Mouse (Mus musculus): ENCODE data around the gene Plb1.

Gene Plb1

DNA sequence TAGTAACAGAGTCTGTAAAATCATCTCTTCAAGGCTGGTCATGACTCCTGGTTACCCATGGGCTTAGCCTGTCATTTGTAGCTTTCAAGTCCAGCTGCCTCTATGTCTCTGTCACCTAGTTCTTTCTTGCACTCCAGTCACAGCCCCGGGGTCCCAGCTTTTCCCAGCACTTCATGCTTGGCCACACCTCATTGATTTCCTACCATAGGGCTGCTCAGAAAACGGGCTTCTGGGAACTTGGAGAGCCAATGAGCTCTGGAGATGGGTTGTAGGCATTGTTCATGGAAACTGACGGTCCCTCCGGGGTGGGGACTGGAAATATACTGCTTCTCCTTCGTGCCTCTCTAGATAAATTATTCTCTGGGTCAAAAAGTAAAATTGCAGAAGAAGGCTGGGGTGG, 28.2 kb downstream of the Plb1 start:
- DNase-seq = no peak

DNA sequence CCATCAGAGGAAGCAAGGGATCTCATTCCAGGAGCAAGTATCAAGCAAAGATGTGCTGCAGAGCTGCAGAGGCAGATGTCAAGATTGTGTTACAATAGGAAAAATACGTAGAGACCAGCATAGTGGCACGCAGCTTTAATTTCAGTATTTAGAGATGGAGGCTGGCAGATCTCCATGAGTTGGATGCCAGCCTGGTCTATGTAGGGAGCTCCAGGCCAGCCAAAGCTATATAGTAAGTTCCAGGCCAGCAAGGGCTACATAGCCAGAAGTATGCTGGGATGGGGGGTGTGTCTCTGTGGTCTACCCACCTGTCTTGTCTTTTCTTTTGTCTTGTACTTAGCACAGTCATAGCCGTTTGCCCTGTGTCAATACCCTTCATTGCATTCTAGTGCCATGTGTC, 28.7 kb downstream of the Plb1 start:
- no peak for DNase-seq

DNA sequence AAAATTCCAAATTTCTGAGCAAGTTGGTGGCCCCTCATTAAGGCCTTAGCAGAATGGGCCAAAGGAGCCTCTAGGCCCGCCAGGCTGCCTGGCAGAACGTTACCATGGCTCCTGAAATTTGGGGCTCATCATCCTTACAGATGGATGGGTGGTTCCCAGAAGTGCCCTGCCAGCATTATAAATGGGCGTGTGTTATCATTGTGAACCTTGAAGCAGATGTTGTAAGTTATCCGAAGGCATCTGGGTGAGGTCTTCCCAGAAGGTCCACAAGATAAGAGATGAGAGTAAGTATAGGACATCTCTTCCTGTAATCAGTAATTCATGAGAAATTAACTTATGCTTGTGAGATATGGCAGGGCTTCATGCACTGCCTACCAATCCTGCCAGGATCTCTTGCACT, 30.0 kb downstream of the Plb1 start:
- DNase-seq = no peak

DNA sequence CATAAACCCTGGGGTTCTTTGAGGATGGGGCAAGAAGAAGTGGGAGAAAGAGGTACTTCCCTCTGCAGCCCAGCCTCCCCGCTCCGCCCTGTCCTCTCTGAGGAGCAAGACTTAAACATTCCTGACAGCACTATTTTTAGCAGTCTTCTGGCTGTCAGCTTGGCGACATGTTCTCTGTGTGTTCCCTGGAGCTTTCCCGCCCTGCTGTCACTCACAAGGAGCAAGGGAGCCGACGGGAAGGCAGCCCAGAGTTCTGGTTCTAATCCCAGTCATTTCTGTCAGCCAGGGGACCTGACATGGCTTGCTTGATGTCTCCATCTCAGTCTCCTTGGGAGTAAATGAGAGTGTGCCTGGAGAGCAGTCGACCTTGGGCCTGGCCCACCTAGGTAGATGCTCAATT, 40.0 kb downstream of the Plb1 start:
- DNase-seq = no peak

DNA sequence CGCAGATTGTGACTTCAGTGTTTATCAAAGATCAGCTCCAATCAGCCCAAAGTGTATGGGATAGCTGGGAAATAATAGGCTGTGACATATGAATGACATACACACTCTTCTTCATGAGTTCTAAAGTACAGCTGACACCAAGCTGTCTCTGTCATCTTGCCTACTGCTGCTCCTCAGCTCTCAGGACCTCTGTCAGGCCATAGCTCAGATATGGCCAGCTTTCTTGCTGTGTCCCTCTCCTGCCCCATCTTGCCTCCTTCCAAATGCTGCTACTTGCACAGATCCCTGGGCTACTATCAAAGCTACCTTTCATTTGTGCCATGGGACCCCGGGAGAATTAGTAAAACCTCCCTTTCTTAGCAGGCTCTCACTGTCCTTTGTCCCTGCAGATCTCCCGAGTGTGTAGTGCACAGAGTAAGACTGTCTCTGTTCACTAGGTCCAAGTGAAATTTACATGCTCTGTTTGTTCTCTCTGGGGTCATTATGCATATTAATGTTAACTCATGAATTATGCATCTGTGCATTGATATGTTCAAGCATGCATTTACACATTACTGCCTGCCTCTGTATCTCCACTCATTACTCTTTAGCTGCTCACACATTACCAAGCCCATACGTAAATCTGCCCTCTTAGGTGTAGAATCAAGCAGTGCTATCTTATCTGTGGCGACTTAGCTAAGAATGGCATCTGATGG, 45.6 kb downstream of the Plb1 start:
- DNase-seq = no peak

DNA sequence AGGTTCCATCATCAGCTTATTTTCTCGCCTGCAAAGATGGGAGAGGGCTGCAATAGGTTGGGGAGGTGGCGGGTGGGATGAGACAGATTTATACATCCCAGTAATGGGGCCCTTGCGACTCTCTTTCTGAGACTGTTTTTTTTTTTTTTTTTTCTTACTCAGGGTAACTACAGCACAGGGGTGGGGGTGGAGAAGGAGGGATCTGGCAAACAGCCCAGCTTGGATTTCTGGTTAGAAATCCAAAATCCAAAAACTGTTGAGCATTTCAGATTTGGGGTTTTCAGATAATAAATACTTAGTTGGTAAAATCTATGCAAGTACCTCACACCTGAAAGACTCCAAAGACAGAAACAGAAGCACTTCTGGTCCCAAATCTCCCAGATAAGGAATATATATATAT, 47.6 kb downstream of the Plb1 start:
- no peak for DNase-seq

DNA sequence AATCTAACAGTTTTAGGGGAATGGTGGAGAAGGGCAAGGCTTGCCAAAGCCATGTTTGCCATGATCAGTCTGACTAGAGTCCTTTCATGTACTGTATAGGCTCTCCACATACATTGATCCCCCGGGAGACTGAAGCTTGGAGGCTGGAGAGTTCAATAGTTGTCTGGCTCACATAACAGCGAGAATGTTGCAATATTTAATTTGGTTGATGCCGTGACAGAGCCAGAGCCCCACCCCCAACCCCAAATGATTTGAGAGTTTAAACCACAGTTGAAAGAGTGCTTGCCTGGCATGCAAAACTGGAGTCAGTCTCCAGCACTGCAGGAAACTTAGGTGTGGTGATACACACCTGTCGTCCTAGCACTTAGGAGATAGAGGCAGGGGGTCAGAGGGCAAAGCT, 49.8 kb downstream of the Plb1 start:
- DNase-seq = no peak

DNA sequence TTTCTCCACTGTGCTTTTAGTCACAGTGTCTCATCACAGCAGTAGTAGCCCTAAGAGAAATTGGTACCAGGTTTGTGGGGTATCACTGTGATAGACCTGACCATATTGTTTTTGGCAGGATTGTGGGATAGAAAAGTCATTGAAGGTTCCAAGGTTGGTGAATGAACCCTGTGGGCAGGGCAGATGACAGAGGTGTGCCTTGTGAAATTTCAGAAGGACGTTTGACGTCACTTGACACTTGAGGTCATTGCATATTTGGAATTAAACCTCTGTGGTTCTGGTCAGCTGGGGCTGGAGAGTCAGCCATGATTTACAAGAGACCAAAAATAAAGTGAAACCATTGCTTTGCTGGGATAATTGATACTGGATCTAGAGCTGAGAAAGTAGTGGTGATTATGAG, 50.9 kb downstream of the Plb1 start:
- DNase-seq = no peak

DNA sequence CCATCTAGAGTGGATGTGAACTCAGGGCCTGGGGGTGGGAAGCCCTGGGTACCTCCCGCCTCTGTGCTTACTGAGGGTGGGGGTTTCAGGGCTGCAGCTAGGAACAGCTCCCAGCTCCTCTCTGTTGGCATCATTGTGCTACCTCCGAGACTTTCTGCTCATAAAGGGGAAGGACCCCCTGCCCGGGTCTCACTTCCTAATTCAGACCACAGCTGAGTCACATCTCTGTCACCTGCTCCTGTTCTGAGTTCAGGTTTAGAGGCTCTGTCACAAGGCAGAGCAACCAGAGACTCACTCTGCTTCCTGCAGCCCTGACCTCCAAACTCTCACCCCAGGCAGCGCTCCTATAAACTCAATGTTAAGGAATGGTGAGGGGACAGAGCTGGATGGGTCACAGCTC, 53.8 kb downstream of the Plb1 start:
- no peak for DNase-seq

DNA sequence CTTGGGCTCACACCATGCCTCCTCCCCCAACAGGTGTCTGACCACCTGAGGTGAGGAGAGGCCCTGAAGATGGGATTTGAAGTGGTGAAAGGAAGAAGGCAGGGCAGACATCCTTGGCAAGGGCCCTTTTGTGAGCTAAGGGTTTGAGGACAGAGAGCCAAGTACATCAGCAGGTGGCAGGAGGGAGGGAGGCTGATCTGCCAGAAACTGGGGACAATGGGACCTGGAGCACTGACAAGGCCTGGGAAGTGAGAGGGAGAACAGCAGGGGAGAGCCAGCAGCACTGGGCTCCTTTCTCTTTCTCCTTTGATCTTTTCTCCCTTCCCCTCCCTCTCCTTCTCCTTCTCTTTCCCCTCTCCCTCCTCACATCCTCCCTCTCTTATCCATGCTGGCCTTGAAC, 55.5 kb downstream of the Plb1 start:
- DNase-seq = peak; percentile 66

DNA sequence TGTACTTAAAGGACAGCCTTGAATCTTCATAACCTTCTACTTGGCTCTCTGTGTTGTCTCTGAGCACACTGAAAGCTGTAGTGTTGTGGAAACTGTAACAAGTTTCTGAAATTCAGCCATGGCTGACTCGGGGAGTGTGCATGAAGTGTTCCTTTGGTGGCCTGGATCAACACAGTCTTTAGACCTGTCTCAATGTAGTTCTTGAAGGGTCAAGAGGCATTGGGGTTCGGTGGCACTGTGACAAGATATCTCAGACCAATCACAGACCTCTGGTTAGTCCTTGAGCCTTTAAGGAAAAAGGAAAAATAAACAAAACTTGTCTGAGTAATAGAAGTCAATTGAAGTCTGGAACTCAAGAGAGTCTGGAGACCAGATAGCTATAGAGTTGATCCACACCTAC, 58.8 kb downstream of the Plb1 start:
- DNase-seq = no peak

DNA sequence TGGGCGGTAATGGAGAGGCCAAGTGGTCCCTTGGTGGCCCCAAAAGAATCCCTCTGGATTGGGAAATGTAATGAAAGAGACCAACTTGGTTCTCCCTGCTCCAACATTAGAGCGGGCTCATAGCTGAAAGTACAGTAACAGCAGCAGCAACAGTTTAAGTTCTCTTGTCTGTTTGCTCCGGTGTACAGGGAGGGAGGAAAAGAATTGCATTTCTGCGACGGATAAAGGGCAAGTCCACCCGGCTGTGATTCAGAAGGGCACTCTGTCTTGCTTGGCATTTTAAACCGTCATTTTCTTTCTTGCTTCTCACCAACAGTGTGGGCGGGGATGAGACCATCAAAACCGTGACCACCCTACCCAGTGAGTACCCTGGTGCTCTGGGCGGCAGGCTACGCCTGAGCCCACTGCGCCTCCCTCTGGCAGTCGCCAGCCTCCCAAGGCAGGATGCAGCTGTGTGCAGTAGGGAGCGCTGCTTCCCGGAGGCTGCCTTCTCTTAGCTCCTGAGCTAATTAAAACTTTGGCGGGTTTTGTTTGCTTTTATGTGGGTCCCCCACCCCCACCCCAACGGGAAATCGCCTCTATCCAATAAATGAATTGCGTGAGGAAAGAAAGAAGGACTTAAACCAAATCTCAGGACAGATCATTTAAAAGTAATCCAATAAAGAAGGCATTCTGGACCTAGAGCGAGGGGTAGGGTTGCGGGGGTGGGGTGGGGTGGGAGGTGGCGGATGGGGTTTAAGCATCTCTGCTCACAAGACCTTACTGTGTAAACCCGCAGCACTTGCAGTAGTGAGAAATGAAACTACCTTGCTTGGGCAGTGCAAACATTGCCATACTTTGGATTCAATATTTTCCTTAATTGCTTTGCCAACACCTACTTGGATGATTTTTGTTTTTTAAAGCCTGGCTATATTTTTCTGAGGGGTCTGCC, 70.7 kb downstream of the Plb1 start:
- peak; percentile 13 for DNase-seq

DNA sequence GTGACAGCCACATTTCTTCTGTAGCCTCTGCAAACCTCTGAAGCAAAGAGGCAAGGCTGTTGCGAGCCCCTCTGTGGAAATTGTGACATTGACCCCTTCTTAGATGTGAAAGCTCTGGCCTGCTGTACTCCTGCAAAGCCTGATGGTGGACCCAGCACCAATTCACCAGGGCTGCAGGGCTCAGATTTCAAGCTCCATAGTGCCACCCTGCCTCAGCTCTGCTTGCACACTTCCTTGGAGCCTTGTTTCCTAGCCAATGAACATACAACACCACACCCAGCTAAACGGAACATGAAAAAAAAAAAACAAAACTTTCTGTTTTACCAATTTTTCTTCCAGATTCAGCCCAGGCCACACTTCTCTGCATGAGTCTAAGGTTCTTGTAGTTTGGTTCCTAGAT, 74.6 kb downstream of the Plb1 start:
- no peak for DNase-seq

DNA sequence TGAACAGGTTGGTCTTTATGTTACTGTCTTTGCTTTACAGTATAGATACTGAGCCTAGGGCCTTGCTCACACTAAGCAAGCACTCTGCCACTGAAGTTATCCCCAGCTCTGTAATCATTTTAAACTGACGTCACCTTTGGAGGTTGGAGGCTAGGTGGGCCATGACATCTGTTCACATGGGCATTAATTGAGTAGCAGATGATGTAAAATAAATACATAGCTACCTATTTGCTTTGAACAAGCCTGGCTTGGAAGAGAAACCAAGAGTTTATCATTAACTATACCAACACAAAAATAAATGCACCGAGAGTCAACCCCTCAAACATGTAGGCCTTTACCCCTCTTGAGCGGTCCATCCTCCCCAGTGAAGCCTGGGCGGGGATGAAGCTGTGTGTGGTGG, 76.1 kb downstream of the Plb1 start:
- no peak for DNase-seq

DNA sequence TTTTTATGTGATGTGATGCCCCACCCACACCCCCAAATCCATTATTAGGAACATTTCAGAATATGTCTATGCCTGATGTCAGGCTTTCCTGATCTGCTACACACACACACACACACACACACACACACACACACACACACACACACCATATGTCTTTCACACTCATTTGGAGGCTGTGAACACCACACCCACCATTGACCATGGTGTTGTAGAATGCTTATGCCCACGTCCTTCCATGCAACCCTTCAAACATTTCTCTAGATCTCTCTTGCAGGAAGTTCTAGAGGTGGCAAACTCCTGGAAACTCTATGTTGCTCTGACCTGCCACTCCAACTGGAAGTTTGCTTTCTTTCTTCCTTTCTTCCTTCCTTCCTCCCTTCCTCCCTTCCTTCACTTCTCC, 77.2 kb downstream of the Plb1 start:
- DNase-seq = no peak

DNA sequence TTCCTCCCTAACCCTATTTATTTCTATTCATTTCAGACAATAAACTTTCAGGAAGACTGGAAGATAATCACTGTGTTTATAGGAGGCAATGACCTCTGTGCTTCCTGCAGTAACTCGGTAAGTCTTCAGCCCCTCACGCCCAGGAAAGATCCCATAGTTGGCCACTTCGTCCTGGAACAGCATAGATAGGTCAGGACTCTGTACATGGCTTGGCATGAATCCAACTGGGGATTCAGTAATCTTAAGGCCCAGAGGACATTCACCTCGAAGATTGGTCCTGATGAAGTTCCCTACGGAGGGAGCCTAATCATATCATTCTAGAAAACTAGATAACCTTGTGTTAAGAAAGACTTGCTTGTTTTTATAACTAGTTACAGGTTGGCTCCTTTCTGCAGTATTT, 78.3 kb downstream of the Plb1 start:
- DNase-seq = no peak

DNA sequence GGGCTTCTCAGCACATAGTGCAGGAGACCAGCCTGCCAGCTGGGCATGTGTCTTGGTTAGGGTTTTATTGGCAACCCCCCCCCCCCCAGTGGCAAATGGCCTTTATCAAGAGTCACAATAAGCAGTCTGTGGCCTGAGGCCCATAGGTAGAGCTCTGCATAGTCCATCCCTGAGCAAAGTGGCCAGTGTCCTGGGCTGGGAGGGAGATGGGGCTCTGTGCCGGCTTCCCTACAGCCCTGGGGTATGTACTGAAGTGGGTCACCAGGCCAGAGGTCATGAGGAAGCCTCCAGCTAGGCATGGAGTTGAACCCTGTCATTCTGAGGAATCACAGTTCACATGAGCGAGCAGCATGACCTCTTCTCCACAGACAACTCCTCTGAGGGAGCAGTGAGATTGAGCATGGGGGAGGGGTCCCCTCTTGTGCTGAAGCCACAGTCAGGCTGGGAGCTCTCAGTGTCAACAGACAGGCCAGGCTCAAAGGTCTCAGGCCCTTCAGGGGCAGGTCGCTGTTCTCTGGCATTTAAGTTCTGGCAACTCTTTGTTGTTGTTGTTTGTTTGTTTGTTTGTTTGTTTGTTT, 79.2 kb downstream of the Plb1 start:
- DNase-seq = no peak

DNA sequence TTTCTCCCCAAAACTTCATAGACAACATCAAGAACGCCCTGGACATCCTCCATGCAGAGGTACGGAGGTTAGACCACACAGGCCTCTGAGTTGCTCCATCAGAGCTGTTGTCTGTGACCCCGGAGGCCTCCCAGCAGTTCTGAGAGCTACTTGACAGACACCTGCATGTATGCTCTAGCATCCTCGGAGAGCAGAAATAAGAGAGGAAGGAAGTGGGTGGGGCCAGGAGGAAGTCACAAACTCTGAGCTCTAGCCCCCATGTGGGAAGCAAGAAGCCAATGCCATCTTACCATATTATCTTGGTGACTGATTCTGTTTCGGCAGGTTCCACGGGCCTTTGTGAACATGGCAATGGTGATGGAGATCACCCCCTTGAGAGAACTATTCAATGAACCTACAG, 81.2 kb downstream of the Plb1 start:
- DNase-seq = no peak

DNA sequence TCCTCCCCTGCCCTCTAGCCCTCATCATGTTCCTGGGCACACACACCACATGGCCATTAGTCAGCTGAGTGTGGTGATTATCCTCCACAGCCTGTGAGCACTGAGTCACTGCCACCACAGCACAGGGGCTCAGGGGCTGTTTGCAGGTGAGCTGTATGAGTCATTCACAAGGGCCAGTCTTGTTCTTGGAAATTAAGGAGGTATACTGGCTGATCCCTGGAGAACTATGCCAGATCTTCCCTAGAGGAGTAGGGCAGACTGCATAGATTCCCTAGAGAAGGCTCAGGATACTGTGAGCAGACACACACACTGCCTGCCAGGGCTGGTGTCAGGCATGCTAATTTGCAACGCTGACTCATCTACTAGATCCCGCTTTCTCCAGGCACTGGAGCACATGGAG, 82.2 kb downstream of the Plb1 start:
- no peak for DNase-seq

DNA sequence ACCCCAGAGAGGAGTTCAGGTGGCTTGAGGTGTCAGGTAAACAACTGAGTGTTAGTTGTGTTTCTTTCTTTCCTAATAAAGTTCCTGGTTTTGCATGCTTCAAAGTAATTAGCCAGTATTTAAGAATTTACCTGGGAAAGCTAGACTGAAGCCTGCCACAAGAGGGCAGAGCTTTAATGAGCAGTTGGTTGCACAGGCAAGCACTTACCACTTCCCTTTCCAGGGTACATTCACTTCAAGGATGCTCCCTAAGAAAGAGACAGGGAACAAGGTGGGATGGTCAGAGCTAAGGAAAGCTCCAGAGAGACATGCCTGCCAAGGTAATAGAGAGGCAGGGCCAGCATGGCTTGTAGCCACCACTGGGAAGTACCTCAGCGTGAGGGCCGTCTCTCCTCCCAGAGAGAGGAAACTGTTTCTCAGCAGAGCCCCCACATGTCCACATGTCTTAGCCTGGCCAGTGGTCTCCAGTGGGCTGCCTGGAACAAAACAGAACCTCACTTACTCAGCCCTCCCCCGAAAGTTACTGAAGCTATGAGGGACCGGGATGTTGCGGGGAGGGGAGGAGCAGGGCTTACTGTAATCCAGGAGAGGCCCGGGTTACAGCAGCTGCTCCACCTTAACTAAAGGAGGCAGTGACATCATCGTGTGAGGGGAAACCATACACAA, 89.8 kb downstream of the Plb1 start:
- DNase-seq = peak; percentile 71

DNA sequence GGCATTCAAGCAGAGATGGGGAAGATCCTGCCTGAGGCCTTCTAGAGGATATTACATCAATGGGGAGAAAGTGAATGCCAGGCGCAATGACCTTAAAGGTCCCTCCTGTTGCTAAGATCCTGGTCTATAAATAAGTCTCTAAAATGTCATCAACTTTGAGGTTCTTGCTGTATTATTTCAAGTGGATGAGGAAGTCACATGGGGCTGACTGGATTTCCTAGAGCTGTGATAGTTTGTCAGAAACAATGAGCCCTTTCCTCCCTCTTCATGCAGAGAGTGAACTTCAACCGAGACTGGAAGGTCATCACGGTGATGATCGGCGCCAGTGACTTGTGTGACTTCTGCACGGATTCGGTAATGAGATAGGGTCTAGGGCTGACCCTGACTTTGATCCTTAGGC, 95.6 kb downstream of the Plb1 start:
- DNase-seq = no peak

DNA sequence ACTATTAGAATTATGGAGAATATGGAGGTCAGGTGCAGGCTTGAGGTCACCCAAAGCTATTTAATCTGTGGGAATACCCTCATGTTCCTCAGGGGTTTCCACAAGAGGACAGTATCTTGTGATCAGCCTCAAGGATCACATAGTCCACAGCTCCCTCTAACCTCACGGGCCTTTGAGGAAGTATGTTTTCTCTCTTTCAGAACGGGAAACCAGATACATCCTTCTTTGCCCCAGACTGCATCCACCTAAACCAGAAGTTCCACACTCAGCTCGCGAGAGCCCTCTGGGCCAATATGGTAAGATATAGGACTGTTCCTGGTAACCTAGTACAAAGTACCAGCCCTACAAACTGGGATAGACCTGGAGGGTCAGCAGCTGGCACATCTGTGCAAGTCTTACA, 100.1 kb downstream of the Plb1 start:
- DNase-seq = no peak

DNA sequence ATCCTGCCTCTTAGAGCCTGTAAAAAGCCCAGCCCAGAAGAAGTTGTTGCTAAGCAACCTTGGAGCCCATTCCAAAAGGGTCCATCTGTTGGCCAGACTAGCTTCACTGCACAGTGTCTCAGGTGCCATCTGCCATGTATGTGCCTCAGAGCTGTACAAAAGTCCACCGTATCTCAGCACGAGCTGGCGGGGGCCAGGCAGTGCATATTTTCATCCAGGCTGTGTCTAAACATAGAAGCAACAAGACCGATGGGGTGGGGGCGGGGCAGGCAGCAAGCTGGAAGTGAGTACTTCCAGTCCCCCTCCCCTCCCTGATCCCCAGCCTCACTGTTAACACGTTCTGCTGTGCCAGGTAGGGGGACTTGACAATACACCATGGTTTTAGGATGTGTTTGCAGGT, 102.7 kb downstream of the Plb1 start:
- DNase-seq = peak; percentile 95

DNA sequence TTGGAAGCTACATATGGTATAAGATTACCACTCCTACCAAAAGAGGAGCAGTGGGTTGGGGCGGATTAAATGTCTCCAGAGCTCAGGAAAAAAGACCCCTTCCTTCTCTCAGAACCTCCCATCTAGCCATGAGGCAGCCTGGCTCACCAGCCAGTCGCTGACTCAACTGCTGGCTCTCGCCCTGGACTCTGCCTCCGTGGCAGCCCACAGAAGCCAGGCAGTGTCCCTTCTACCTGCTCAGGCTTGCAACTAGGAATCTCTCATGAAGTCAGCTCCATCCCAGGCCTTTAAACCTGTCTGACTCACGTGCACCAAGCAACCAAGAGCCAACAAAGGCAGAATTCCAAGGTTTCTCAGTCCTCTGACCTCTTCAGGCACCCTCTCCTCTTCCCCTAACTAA, 103.6 kb downstream of the Plb1 start:
- peak; percentile 51 for DNase-seq

All from cerebellum, adult 11 months (tissue).